Mouse (Mus musculus): ENCODE results near the gene Sh3tc1.

Gene Sh3tc1

GRCm38 (mm10) chr5:35739536-35740278 is at the start of gene Sh3tc1:
Gene Sh3tc1, minus strand, starts transcription at chr5:35739987.
- no peak for DNase-seq (ENCODE audit: low spot score)

GRCm38 (mm10) chr5:35788719-35789118 is 48.9 kb upstream of the Sh3tc1 start:
- no peak for DNase-seq (ENCODE audit: low spot score)

GRCm38 (mm10) chr5:35787847-35788246 is 48.1 kb upstream of the Sh3tc1 start:
- no peak for DNase-seq (ENCODE audit: low spot score)

- DNase-seq (ENCODE audit: low spot score) = no peak
Observed at GRCm38 (mm10) chr5:35785853-35786252, 46.1 kb upstream of the Sh3tc1 start.

GRCm38 (mm10) chr5:35782648-35783180 is 42.9 kb upstream of the Sh3tc1 start:
- no peak for DNase-seq (ENCODE audit: low spot score)

- DNase-seq (ENCODE audit: low spot score) = no peak
Observed at GRCm38 (mm10) chr5:35781116-35781515, 41.3 kb upstream of the Sh3tc1 start.

GRCm38 (mm10) chr5:35774137-35774424 is 34.3 kb upstream of the Sh3tc1 start:
- no peak for DNase-seq (ENCODE audit: low spot score)

GRCm38 (mm10) chr5:35773274-35774136 is 33.7 kb upstream of the Sh3tc1 start:
- DNase-seq (ENCODE audit: low spot score) = no peak

- DNase-seq (ENCODE audit: low spot score) = no peak
Observed at GRCm38 (mm10) chr5:35770891-35771663, 31.3 kb upstream of the Sh3tc1 start.

GRCm38 (mm10) chr5:35770246-35770645 is 30.5 kb upstream of the Sh3tc1 start:
- DNase-seq (ENCODE audit: low spot score) = no peak

GRCm38 (mm10) chr5:35768997-35769396 is 29.2 kb upstream of the Sh3tc1 start:
- no peak for DNase-seq (ENCODE audit: low spot score)

GRCm38 (mm10) chr5:35768525-35768924 is 28.7 kb upstream of the Sh3tc1 start:
- no peak for DNase-seq (ENCODE audit: low spot score)

- no peak for DNase-seq (ENCODE audit: low spot score)
Observed at GRCm38 (mm10) chr5:35765909-35766308, 26.1 kb upstream of the Sh3tc1 start.

GRCm38 (mm10) chr5:35762850-35763249 is 23.1 kb upstream of the Sh3tc1 start:
- no peak for DNase-seq (ENCODE audit: low spot score)

- DNase-seq (ENCODE audit: low spot score) = no peak
Observed at GRCm38 (mm10) chr5:35762388-35762787, 22.6 kb upstream of the Sh3tc1 start.

GRCm38 (mm10) chr5:35761323-35761722 is 21.5 kb upstream of the Sh3tc1 start:
- DNase-seq (ENCODE audit: low spot score) = no peak

- no peak for DNase-seq (ENCODE audit: low spot score)
Observed at GRCm38 (mm10) chr5:35758081-35759053, 18.6 kb upstream of the Sh3tc1 start.

- DNase-seq (ENCODE audit: low spot score) = peak; percentile 55
Observed at GRCm38 (mm10) chr5:35757639-35758001, 17.8 kb upstream of the Sh3tc1 start, which contains the start of gene Ablim2. Gene Ablim2, plus strand, starts transcription at chr5:35757880.

- no peak for DNase-seq (ENCODE audit: low spot score)
Observed at GRCm38 (mm10) chr5:35756997-35757638, 17.3 kb upstream of the Sh3tc1 start.

- DNase-seq (ENCODE audit: low spot score) = no peak
Observed at GRCm38 (mm10) chr5:35756020-35756419, 16.2 kb upstream of the Sh3tc1 start.
